Mouse (Mus musculus) megakaryocyte-erythroid progenitor cell, adult 5-6 weeks (primary cell): ENCODE measurements around the gene Syt8. TPM values are rescaled to one million over a fixed set of nuclear protein-coding genes. Genes with fewer than 3 reads are reported as not detected.

Source experiments
- ATAC-seq: replicated peaks from 2 replicates; pipeline ENCODE4 v1.8.0; 2016; ENCODE audit warnings: mild to moderate bottlenecking, inconsistent platforms; ENCODE audit not compliant: severe bottlenecking, poor library complexity, low FRiP score, low TSS enrichment
- total RNA-seq, 2 experiments: library from RNA; stranded (forward) in 1 of 2; stranded (reverse) in 1 of 2; fragments of 200-1000, 215-1000 nt in 1 of 2; fragments of >200 nt in 1 of 2; fragmentation: Nextera tagmentation in 1 of 2; gene quantifications; 2 replicates each; pipeline ENCODE4 v1.2.3; 2014 to 2017

Gene Syt8
- total RNA-seq, 2 experiments from 2014 or later: not detected

GRCm38 (mm10) chr7:142470808-142471413, 36.3 kb downstream of the Syt8 start:
- no peak for ATAC-seq

DNA sequence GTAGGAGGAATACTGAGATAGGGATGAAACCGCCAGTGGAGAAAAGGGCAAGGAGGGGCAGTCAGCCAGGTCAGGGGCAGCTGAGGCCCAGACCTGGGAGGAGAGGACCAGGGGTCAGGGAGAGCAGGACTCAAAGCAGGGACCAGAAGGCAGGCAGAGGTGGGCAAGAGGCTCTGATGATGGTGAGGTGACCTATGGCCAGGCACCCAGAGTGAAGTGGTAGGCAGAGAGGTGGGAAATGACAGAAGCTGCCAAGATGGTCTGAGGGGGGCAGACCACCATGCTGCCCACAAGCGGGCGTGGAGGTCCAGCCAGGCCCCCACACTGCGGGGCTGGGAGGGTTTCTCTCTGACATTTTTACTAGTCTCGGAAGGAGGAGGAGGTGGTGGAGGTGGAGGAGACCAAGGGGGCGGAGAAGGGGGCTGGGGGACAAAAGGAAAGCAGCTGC, 36.8 kb downstream of the Syt8 start:
- ATAC-seq: no peak

GRCm38 (mm10) chr7:142471884-142472570, 37.4 kb downstream of the Syt8 start:
- peak; percentile 48 for ATAC-seq

- no peak for ATAC-seq
These were observed 38.3 kb downstream of the Syt8 start for GRCm38 (mm10) chr7:142472936-142473335.

DNA sequence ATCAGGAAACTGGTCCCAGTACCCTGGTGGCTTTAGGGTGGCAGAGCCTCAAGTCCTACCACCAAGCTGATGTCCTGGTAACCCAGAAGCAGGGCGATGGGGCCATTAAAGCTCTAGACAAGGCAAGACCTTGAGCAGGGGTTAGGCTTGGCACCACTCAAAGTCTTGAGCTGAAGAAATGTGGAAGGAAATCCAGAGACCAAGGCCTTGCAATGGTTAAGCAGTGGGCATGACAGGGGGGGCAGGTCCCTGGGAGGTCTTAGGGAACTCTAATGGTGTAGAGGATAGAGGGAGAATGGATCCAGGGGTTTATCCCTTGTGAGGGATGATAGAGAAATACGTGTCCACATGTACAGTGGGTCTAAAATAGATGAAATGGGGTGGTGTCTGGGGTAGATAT, 38.8 kb downstream of the Syt8 start:
- no peak for ATAC-seq

GRCm38 (mm10) chr7:142474799-142475198, 40.1 kb downstream of the Syt8 start:
- ATAC-seq: no peak

DNA sequence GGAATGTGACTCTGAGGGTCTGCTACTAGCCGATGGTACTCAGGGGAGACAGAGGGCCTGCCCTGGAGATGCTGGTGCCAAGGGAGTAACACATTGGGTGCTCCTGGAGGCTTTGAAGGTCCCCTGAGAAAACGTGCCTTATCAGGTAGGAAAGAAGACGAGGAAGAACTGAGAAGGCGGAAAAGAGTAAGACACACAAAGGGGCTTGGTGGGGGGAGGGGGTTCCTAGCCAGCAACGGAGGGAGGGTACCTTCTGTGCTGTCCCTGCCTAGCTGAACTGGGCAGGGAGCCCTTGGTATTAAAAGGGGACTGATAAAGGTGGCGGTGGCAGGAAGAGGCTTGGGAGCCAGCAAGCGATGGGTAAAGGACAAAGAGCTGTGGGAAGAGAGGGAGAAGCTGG, 41.0 kb downstream of the Syt8 start:
- no peak for ATAC-seq

DNA sequence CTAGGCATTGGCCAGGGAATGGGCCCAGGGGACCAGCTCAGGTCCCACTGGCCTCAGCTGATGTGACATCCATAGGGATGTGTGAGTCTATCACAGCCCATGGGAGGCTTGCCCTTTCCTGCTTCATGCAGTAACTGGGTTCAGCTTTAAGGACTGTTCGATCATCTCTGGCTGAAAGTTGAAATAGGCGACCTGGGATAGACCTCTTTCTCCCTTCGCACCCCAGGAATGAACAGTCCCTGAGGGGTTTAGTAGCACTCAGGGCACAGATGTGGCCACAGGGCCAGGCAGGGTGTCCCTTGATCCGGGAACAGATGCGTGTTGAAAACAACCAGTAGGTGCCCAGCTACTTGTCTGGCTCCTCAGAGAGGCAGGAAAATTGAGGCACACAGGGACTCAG, 41.6 kb downstream of the Syt8 start:
- ATAC-seq: no peak

DNA sequence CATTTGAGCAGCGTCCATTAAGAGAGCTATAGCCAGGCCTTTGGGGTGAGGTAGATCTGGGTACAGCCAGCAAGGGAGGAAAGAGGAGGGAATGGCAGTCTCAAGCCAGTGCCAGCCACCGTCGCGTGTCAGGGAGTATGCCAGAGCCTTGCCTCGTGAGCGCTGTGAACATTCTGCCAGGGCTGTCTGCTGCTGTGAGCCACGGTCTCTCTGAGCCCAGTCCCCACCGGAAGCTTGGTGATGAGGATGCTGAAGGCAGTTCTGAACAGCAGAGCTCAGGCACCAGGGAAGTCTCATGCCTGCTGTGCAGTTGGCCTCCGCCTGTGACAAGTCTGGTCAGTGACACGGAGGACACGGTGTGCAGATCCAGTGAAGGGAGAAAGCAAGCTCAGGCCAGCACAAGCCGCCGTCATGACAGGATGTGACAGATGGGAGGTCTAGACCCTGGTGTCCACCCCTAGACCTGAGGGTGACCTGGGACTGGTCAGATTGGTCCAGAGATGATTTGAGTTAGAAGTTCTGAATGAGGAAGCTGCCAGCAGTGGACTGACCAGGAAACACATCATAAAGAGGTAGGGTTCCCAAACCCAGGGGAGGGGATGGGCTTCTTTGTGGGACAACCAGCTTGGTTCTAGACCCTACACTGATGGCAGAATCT, 42.3 kb downstream of the Syt8 start:
- no peak for ATAC-seq

DNA sequence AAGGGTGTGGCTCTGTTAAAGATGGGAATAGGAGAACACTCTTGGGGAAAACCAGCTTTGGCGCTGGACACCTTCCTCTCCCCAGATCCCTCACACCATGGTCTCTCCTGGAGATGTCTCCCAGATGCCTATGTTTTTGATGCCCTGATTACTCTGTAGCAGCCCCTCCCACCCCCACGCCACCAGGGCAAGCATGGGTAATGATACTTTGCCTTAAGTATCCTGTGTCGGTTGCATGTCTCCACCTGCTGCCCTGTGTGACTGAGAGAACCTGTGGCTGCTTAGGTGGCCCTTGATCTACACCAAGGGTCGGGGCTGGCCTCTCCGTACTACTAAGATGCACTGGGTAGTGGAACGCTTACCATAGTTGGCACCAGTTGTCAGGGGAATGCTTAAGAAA, 43.4 kb downstream of the Syt8 start:
- no peak for ATAC-seq

- ATAC-seq: no peak
These were observed 43.9 kb downstream of the Syt8 start for GRCm38 (mm10) chr7:142478574-142478973.

DNA sequence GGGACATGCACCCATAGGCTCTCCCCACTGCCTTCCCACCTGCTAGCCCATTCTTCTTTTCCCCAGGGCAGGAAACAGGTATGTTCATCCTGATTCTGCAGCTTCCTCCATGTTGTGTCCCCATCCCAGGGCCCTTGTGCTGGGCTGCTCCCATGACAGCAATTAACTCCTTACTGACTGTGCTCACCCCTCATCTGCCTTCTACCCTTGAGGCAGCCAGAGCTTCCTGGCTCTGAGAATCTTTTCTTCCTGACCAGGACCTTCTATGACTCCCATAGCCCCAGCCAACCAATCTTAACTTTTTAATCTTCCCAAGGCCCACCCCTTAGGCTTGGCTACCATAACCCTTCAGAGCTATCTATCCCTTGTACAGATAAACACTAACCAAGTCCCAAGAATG, 44.7 kb downstream of the Syt8 start:
- no peak for ATAC-seq

GRCm38 (mm10) chr7:142479886-142480285, 45.2 kb downstream of the Syt8 start:
- ATAC-seq: no peak

- ATAC-seq: no peak
These were observed 46.0 kb downstream of the Syt8 start for GRCm38 (mm10) chr7:142480661-142481060.

- 0 out of 2 replicates have a peak, but pooled peaks have one; percentile 34 for ATAC-seq
These were observed 46.5 kb downstream of the Syt8 start for GRCm38 (mm10) chr7:142481186-142481567.

GRCm38 (mm10) chr7:142481568-142482255, 47.1 kb downstream of the Syt8 start:
- ATAC-seq: no peak

DNA sequence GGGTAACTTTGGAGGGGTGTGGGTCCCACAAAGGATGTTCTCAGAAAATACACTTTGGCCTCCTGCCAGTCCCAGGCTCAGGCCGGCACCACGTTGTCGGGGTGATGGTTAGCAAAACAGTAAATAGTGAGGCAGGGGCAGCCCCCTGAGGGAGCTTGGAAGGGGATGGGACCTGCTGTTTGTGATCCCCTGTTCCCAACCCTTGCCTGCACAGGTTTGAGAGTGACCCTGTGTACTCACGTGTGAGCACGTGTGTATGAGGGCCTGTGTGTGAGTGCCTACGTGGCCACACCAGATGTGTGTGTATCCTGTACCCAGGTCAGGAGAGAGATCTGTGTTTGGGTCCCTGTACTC, 47.6 kb downstream of the Syt8 start:
- no peak for ATAC-seq

DNA sequence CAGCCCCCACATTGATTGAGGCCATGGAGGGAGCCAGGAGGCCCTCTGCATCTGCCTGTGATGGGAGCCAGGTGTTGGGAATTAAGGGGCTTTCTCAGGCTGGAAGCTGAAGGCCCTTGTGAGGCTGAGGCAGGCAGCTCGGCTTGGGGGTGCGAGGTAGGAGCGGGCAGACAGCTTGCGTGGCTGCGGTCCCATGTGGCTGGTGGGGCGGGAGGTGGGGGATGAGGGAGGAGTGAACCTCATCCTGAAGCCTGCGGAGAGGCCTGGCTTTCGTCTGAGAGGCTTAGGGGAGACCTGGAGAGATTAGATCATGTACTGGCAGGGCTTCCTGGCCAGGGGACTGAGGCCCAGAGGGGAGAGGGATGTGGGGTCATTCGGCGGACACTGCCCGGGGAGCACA, 48.5 kb downstream of the Syt8 start:
- ATAC-seq: no peak

DNA sequence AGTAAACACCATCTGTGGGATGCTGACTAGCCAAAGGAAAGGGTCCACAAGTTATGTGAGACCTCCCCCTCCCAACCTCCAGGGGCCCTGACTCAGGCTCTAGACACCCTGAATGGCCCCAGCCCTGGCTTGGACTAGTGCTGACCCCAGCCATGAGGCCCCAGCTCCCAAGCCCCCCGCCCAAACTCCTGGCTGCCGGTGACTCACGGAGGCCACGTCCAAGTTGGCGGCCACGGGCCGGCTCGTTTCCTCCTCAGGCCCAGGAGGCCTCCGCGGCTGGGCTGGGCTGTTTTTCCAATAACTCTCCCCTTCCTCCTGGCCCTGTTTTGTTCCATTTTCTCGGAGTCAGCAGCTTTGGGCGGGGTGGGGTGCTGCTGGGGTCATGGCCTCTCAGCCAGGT, 50.1 kb downstream of the Syt8 start:
- no peak for ATAC-seq

GRCm38 (mm10) chr7:142486751-142487162, 52.1 kb downstream of the Syt8 start:
- no peak for ATAC-seq
